Mouse (Mus musculus) kidney, postnatal 14 days (tissue): ENCODE results near the gene Crip1.
A peak's percentile ranks its signal among the peaks of the same experiment; 100 is the strongest.

ENCODE experiments used
- DNase-seq: peaks from one replicate; pipeline ENCODE4 v3.0.0; 2022; ENCODE audit warnings: mixed read lengths

Gene Crip1

DNA sequence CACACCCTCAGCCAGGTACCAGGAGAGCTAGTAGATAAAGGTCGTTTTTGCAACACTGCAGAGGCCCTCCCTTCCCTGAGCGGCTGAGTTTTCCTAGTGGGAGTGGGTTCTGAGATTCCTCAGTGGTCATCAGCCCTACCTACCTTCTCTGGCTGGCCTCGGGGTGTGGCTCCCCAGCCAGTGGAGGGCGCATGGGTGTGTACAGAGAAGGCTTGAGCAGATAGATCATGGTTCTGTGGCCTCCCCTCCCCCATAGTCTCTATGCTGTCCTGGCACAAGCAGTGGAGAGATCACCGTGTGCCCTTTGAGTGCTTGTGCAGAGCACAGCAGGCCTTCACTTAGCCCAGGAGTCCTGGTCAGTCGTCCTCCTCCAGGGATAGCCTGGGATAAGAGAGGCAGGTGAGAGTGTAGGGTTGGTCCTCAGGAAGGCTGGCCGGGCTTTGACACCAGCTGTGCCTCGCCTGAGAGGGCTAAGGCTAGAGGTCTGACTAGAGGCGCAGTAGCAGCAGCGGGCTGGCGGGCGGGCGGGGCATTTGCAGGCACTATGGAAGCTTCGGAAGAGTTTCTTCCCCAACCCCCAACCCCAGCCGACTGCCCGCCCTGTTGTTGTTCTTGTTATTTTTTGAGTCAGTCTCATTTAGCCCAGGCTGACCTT lies 2.4 kb downstream of the Crip1 start:
- DNase-seq, result peak; percentile 47

DNA sequence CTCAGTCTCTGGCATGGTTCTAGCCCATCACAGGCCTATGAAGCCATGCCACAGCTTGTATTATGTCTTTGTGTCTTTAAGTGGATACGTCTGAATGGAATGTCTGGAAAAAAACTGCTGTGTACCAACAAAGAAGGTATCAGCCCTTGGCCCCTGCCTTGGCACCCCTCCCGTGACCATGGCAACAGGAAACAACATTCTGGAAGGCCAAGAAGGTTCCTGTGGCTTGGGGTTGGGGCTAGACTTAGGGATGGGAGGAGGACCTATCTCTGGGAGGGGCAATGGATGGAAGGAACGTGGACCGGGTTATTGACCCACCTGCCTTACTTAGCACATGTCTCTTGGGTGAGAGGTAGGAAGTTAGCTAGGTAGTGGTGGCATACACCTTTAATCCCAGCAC lies 3.2 kb downstream of the Crip1 start:
- DNase-seq, result peak; percentile 59

DNA sequence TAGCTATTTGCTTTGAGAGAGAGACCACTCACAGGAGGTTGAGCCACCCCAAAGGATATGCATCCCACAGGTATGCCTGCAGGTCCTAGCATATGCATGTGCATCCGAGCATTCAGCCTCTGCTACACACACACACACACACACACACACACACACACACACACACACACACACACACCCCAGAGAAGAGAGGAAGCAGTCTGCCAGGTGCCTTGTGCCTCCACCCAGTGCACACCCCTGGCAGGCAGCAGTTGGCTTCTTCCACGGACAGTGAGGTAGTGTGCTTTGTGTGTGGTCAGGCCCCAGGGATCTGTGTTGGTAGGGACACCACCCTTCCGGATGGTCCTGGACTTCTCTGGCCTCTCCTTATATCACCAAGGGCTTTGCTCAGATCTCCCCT lies 3.8 kb downstream of the Crip1 start:
- no peak for DNase-seq

DNA sequence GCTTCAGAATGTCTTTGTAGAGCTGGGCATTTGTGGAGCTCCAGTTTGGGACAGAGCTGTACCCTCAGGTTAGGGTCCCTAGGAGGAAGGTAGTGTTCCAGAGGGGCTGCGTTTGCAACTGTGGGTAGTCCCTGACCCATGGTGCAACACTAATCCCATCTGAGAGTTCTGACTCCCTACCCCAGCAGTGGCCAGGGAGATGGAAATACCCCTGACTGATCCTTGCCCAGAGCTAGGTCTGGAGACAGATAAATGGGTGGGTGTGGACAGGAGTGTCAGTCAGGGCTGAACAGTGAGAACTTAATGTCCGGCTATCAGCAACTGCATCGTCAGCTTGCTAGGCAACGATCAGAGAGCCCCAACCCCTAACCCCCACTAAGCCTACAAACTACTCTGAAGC lies 4.5 kb downstream of the Crip1 start:
- no peak for DNase-seq

DNA sequence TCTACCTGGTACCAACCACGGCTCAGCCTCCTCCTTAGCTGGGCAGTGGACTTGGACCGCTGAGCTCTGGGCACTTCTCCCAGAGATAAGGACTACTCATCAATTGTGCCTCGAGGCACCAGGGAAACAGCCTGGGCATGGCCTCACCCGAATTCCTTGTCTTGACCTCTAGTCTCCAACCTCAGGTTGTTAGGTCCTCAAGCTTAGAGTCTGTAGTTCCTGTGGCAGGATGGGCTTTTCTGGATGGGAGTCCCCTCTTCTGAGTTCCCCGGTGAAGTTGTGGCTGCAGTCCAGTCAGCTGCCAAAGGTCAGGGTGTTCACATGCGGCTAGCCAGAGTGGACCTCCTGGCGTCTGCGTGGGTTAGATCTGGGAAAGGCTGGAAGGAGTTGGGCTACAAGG lies 4.9 kb downstream of the Crip1 start:
- DNase-seq, result no peak

DNA sequence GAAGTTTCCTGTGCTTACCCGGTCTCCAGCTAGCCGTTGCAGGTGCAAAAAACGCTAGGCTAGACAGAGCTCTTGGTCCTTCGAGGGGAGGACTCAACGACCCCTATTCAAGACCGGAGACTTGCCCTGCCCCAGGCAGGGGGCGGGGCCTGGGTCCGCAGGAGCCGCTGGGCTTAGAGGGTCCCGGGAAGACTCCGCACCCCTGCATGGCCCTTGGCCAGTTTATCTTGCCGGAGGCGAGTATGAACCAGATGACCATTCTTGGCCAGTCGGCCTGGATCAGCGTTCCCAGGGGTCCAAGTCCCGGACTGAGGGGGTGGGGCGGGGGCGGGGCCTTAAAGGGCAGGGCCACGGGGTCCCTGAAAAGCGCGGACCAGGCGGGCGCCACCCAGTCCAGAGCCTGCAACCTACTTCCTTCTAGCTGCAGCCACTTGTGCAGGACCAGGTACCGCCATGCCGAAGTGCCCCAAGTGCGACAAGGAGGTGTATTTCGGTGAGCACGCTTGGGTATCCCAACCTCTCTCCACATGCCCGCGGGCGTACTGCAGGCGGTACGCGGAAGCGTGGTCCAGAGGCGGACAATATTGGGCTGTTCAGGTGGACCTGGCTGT lies 5.7 kb downstream of the Crip1 start:
- DNase-seq, result peak; percentile 72

DNA sequence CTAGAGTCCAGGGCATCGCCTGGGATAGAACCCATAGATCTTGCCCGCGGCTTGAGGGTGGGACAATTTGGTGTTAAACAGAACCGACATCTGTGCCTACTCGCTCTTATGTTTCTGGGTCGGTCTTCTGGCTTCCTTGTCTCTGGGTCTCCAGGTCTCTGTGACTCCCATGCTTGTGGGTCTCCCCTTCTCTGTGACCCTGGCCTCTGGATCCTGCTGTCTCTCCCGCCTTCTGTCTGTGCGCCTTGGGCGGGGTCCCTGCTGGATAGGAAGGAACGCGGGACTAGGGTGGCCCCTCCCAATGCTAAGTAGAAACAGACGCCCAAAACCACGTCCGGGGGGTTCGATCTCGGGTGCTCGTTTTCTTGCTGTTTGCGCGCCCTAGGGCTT lies 6.2 kb downstream of the Crip1 start:
- no peak for DNase-seq

DNA sequence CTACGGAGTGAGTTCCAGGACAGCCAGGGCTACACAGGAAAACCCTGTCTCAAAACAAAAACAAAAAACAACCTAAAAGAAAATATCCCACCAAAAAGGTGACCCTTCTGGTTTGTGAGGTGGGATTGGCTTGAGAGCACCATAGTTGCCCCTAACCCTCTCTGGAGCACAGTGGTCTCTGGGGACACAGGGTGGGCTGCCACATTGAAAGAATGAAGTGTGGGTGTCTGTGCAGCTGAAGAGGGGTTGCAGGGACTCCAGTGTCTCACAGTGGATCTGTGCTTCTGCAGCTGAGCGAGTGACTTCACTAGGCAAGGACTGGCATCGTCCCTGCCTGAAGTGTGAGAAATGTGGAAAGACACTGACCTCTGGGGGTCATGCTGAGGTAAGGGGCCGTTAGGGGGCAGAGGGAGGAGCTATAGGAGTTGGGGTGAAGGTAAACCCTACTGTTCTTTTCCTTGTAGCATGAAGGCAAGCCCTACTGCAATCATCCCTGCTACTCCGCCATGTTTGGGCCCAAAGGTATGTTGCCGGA lies 6.9 kb downstream of the Crip1 start:
- DNase-seq, result no peak

DNA sequence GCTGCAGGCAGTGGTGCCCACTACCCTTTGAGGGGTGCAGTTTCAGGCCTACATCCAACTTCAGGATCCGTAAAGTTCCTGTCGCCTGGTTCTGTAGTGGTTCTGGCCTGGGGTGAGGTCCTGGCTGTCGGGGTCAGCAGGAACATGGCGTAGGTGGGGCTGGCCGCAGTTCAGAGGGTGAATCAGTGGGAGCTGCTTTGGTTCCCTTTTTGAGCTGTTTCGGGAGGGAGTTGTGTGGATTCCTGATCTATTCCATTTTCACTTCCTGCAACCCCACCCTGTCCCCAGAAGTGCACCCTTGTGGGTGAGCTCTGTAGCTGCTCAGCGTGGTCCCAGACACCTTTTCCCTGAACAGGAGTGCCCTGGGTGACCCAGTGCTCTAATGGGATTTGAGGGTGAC lies 7.9 kb downstream of the Crip1 start:
- DNase-seq, result no peak

DNA sequence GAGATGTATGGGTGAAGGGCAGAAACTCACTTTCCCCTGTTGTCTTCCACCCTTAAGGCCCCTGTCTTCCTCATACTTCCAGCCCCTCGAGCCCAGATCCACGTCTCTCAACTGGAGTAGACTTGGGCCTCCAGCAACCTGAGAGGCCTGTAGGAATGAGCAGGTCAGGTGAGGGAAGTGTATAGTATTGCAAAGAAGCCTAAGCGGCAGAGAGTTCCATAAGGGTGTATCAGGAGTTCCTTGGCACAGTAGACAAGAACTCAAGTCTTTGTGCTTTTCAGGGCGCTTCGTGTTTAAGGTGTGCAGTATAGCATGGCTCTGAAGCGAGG lies 8.6 kb downstream of the Crip1 start:
- DNase-seq, result no peak

DNA sequence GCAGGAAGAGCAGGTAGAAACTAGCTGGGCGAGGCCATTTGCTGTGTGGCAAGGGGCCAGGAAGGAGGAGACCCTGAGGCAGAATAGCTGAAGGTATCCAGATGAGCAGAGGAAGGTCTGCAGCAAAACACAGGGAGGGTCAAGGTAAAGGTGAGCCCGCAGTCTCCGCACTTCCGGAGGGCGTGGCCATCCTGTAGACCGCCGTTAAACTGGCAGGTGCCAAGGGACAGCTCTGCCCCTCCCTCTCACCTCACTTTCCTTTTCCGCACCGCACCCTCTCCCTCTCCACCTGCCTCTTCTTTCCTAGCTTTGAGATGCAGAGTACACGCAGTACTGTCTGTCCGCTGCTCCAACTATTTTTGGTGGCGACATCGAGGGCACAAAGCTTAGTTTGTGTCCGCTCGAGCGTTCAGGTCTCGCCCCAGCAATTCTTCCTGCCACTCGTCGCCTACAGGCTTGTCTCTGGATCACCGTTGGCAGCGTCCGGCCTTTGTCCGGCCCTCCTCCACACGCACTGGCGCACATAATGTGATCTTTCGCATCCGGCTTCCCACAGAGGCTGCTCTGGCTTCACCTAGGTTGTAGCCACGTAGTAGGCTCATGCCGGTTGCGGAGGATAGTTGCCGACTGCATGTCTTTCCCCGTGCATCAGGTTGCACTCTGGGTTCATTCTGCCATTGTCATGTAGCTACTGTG lies 9.1 kb downstream of the Crip1 start:
- peak; percentile 76 for DNase-seq

DNA sequence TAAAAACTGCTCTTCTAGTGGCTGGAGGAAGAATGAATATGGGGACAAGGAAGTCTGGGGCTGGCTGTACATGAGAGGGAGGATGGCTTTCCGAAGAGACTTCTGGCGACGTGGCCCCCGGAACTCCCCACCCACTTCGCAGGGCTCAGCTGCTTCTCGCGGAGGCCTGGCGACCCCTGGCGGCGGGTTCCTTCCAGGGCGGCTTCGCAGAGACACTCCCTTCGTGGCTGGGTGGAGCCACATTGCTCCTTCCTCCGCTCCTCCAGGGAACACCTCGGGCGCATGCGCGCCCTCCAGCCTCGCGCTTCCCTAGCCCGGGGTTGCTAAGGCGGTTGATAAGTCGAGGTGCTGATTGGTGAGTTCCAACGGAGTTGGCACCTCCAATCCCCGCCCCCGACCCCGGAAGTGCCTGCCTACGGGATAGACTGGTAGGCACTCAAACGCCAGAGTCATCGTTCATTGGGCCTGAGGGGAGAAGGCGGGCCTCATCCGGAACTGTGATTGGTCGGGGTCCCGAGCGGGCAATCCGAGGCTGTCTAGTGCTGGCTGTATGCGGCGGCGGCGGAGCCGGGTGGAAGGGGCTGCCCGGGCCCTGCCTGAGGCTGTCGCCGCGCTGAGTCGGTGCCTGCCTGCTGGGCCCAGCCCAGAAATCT lies 9.9 kb downstream of the Crip1 start, which contains the start of gene Tedc1:
Gene Tedc1, plus strand, starts transcription at position 535 of the 653 bp plus-strand sequence.
- peak; percentile 99 for DNase-seq

DNA sequence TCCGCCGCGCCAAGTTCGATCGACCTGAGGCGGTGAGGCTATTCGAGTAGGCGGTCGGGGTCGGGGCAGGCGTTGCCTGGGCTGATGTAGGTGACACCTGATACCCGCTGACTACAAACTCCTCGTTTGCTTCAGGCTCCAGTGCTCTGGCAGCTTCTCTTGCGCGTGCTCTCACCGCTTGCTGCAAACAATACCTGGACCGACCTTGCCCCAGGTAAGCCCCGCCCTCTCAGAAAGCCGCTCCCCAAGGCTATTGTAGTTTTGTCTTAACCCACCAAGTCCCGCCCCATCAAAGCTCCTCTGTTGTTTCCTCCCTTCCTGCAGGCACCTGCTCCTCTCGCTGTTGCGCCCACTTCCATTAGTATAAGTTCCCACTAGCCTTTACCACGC lies 10.4 kb downstream of the Crip1 start:
- DNase-seq, result no peak

DNA sequence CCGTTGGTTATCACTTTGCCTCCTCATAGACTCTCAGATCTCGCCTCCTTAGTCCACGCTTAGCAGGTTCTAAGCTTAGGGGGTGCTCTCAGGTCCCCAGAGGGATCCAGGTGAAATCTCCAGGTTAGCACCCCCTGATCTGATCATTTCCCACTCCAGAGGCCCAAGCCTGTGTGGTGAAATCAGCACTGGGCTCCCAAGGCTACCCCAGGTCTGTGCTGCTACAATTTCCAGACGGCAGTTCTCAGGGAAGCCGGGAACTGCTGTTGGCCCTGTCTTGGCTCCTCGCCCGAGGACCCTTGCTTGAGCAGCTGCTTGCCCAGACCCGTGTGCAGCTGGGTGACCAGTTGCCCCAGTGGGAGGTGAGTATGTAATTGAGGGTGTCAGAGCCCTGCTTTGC lies 10.9 kb downstream of the Crip1 start:
- peak; percentile 16 for DNase-seq

DNA sequence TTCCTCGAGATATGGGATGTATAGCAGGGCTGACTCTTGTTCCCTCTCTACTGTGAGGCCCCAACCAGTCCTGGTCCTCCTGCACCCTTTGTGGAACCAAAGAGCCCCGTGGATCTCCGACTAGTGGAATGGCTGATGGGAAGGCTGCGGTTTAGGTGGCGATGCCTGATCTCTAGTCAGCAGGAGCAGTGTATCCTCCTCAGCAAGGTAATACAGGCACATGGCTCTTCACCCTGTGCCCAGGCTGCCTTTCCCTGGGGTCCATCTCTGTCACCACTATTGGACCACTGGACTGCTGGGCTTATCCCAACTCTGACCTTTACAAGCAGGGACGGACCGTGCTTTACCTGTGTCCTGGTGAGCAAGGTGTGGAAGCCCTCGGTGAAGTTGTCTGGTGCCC lies 11.4 kb downstream of the Crip1 start:
- DNase-seq, result no peak

DNA sequence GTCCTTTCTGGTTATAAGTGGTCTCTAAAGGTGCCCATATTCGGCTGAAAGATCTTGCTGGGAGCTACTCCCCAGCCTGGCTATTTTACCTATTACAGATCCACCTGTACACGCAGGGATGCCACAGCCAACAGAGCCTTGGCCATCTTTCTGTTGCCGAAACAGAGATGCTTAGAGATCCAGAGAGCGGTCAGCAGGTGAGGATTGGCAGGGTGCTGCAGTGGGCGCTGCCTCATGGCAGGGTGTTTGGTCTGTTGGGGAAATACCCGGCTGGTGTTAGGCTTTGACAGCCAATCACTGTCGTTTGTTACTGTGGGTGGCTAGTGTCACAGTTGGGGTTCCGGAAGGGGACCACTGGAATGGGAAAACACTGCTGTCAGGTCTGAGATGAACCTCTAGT lies 11.9 kb downstream of the Crip1 start:
- DNase-seq, result no peak

DNA sequence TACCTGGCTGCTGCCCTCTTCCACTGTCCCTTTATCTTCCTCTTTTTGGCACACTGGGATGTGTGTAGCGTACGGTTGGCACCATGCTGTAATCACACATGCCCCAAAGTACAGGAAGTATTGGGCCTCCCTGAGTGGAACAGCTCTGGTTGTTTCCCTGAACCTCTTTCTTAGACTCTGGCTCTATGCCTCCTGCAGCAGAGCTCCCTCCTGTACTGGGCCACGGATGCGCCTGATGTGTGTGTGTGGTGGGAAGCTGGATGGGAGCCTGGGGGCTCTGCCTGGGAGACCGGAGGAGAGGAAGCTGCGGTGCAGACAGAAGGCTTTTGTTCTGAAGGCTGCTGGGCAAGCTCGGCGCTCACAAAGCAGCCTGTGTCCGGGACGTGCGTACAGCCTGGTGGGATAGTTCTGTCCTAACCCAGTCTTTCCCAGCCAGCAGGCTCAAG lies 17.5 kb downstream of the Crip1 start:
- DNase-seq, result no peak

DNA sequence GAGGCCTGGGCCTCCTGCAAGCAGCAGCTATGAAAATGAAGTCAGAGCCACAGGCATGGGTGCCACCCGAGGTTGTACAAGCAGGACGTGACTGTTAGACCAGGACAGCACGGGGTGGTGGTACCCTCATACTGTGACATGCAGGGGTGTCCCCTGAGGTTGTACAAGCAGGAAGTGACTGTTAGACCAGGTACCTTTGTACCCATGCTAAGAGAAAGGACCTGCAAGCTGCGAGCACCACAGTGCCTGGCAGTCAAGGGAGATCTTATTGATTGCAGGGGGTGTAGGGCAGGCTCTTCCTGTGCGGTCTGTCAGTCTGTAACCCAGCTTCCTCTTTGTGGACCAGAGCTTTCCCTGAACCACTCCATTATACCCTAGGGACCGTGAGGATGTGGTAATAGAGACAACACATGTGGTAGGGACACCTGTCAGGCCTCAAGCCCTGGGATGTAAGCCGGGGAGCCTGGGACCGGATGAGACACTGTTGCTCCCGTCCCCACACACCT lies 22.0 kb downstream of the Crip1 start:
- DNase-seq, result no peak

DNA sequence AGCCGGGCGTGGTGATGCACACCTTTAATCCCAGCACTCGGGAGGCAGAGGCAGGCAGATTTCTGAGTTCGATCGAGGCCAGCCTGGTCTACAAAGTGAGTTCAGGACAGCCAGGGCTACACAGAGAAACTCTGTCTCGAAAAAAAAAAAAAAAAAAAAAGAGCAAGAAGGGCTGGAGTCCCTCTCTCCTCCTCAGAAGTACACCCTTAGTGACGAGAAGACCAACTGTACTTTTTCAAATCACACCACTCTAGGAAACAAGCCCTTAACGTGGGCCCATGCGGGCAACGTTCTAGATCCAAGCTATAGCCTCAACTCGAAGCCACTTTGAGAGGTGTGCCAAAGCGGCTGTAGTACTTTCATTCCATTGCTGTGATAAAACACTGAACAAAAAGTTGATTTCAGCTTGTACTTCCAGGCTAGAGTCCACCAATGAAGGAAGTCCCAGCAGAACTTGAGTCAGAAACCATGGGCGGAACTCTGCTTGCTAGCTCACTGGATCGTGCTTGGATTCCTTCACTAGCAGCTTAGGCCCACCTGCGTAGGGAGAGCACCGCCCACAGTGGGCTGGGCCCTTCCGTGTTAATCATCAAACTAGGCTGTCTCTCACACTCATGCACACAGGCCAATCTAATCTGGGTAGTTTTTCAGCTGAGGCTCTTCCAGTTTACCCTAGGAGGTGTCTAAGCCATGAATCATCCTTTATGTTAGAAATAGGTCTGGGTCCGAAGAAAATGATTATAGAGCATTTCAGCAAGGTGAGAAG lies 31.0 kb downstream of the Crip1 start:
- DNase-seq, result no peak

DNA sequence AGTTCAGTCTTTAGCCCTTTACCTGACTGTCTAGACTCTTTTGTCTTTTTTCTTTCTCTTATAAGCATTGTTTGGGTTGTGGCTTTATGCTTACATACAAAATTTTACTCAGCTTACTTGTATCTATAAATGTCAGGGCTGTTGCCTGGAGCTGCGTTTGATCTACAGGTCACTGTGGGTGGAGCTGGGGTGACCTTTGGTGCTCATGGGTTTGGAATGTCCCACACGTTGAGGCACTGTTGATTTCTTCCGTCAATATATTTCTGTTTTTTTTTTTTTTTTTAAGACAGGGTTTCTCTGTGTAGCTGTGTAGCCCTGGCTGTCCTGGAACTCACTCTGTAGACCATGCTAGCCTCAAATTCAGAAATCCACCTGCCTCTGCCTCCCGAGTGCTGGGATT lies 34.9 kb downstream of the Crip1 start:
- DNase-seq, result no peak

DNA sequence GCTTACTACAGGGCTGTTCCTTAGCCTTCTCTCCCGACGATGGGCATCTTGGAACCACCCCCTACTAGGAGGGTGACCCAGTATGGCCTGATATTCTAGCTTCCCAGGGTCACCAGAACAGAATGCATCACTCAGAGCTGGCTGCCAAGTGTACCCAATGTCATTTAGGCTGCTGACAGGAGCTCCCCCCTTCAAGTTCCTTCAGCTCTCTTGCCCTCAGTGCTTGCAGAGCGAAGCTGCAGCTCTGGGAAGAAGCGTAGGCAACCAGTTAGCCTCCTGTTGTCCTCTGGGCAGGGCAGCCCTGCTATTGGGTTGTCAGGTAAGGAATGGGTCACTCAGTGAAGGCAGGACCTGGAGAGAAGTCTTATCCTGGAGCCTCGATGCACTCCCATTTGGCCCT lies 38.8 kb downstream of the Crip1 start:
- no peak for DNase-seq

DNA sequence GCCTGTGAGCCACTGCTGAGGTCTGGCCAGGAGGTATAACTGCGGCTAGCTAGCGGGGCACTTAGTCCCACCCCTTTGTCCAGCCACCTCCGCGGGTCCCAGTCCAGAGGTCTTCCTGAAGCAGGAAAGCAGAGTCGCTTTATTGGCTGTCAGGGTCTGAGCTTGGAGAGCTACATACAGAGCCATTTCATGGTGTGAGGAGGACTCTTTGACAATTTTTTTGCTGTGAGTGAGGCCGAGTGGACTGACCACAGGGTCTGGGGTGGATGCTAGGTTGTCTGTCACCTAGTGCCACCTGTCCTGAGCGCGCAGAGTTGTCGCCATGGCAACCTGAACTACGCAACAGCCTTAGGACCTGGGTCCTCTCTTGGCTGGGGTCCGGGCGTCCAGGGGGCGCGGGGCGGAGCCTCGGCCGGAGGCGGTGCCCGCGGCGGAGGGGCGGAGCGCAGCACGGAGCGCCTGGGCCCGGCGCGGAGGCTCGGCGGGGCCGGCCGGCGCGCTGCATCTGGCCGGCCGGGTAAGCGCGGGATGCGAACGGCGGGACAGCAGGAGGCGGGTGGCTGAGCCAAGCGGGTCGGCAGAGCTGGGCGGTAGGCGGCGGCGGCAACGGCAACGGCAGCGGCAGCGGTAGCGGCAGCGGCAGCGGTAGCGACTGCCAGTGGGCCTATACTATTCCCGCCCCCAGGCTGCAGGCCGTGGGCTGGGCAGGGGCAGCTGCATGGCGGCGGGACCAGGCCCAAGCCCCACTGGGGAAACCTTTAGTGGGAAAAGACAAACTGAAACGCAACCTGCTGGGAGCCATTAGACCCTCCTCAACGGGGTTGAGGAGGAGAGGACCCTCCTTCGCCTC lies 39.6 kb downstream of the Crip1 start, which contains the start of gene Tmem121:
Gene Tmem121, plus strand, starts transcription at position 489 of the 850 bp plus-strand sequence.
- peak; percentile 34 for DNase-seq
